Mouse (Mus musculus): ENCODE measurements around the gene D630045J12Rik. TPM values are rescaled to one million over a fixed set of nuclear protein-coding genes. Genes with fewer than 3 reads are reported as not detected.

The D630045J12Rik gene
- polyA plus RNA-seq, 2 experiments = 0.10 to 0.31 TPM

GRCm38 (mm10) chr6:38162825-38163504 is 90.8 kb downstream of the D630045J12Rik start:
- DNase-seq (ENCODE audit: low read depth in 3 of 3, low spot score in 3 of 3) = no peak
- Histone ChIP-seq H3K9me3 (ENCODE audit: control insufficient read depth, low read length) (no peaks in the 10 kb centered on the region), H3K4me2 (ENCODE audit: low read depth) (no peak overlapping the region), H3K27me3 (ENCODE audit: control insufficient read depth, insufficient read depth, low read length) (no peaks in the 10 kb centered on the region), H3K36me3 (replicated peaks; ENCODE audit: control insufficient read depth, insufficient read depth, low read depth) (no peaks in the 10 kb centered on the region), H3K9ac (replicated peaks) (no peak overlapping the region), H3K27ac (no peak overlapping the region), H3K4me3 (ENCODE audit: insufficient read depth in 1 of 2, low read depth in 2 of 2, low read length in 2 of 2) (no peak overlapping the region), H3K4me1 (replicated peaks; ENCODE audit: control insufficient read depth in 2 of 2, insufficient read depth in 2 of 2, low read length in 1 of 2) (no peaks in the 10 kb centered on the region)
- no peak for ATAC-seq (ENCODE audit: insufficient read depth)
- 69% methylated on average over 14 of the region's 14 CpGs for WGBS (ENCODE audit: insufficient replicate concordance)
- TF ChIP-seq EP300 (IDR thresholded peaks at IDR 0.05; ENCODE audit: low read depth) (no peak), CTCF (IDR thresholded peaks at IDR 0.05; ENCODE audit: low read depth) (no peak)

GRCm38 (mm10) chr6:38160556-38160955 is 93.3 kb downstream of the D630045J12Rik start:
- ATAC-seq (ENCODE audit: insufficient read depth) = no peak
- DNase-seq (ENCODE audit: low read depth in 3 of 3, low spot score in 3 of 3) = no peak
- Histone ChIP-seq H3K4me2 (ENCODE audit: low read depth) (no peak overlapping the region), H3K9me3 (ENCODE audit: control insufficient read depth, low read length) (no peaks in the 10 kb centered on the region), H3K36me3 (replicated peaks; ENCODE audit: control insufficient read depth, insufficient read depth, low read depth) (no peaks in the 10 kb centered on the region), H3K9ac (replicated peaks) (no peak overlapping the region), H3K27ac (no peak overlapping the region), H3K27me3 (ENCODE audit: control insufficient read depth, insufficient read depth, low read length) (no peaks in the 10 kb centered on the region), H3K4me1 (replicated peaks; ENCODE audit: control insufficient read depth in 2 of 2, insufficient read depth in 2 of 2, low read length in 1 of 2) (no peaks in the 10 kb centered on the region), H3K4me3 (ENCODE audit: insufficient read depth in 1 of 2, low read depth in 2 of 2, low read length in 2 of 2) (no peak overlapping the region)
- 35% methylated on average over 2 of the region's 2 CpGs for WGBS (ENCODE audit: insufficient replicate concordance)
- TF ChIP-seq EP300 (IDR thresholded peaks at IDR 0.05; ENCODE audit: low read depth) (no peak), CTCF (IDR thresholded peaks at IDR 0.05; ENCODE audit: low read depth) (no peak)

- Histone ChIP-seq H3K27ac (no peak overlapping the region), H3K9ac (replicated peaks) (no peak overlapping the region), H3K9me3 (ENCODE audit: control insufficient read depth, low read length) (no peaks in the 10 kb centered on the region), H3K4me2 (ENCODE audit: low read depth) (no peak overlapping the region), H3K27me3 (ENCODE audit: control insufficient read depth, insufficient read depth, low read length) (no peaks in the 10 kb centered on the region), H3K4me1 (replicated peaks; ENCODE audit: control insufficient read depth in 2 of 2, insufficient read depth in 2 of 2, low read length in 1 of 2) (no peaks in the 10 kb centered on the region), H3K36me3 (replicated peaks; ENCODE audit: control insufficient read depth, insufficient read depth, low read depth) (no peaks in the 10 kb centered on the region), H3K4me3 (ENCODE audit: insufficient read depth in 1 of 2, low read depth in 2 of 2, low read length in 2 of 2) (no peak overlapping the region)
- no peak for ATAC-seq (ENCODE audit: insufficient read depth)
- TF ChIP-seq EP300 (IDR thresholded peaks at IDR 0.05; ENCODE audit: low read depth) = no peak
- peak; percentile 79 for TF ChIP-seq CTCF (IDR thresholded peaks at IDR 0.05; ENCODE audit: low read depth)
- peak; percentile 29 to 51 (median 39) for DNase-seq (ENCODE audit: low read depth in 3 of 3, low spot score in 3 of 3)
- WGBS (ENCODE audit: insufficient replicate concordance) = 12% methylated on average over 3 of the region's 3 CpGs
Measured at GRCm38 (mm10) chr6:38160102-38160501, 93.7 kb downstream of the D630045J12Rik start.

GRCm38 (mm10) chr6:38159576-38159975 is 94.2 kb downstream of the D630045J12Rik start:
- no peak for DNase-seq (ENCODE audit: low read depth in 3 of 3, low spot score in 3 of 3)
- H3K27me3 ChIP-seq (ENCODE audit: control insufficient read depth, insufficient read depth, low read length) = no peaks in the 10 kb centered on the region
- no peak overlapping the region for H3K4me3 ChIP-seq (ENCODE audit: insufficient read depth in 1 of 2, low read depth in 2 of 2, low read length in 2 of 2)
- no peak for ATAC-seq (ENCODE audit: insufficient read depth)
- no peak overlapping the region for H3K9ac ChIP-seq (replicated peaks)
- H3K4me2 ChIP-seq (ENCODE audit: low read depth) = no peak overlapping the region
- no peaks in the 10 kb centered on the region for H3K9me3 ChIP-seq (ENCODE audit: control insufficient read depth, low read length)
- WGBS (ENCODE audit: insufficient replicate concordance) = 68% methylated on average over 4 of the region's 4 CpGs
- TF ChIP-seq CTCF (IDR thresholded peaks at IDR 0.05; ENCODE audit: low read depth) = no peak
- no peaks in the 10 kb centered on the region for H3K36me3 ChIP-seq (replicated peaks; ENCODE audit: control insufficient read depth, insufficient read depth, low read depth)
- no peaks in the 10 kb centered on the region for H3K4me1 ChIP-seq (replicated peaks; ENCODE audit: control insufficient read depth in 2 of 2, insufficient read depth in 2 of 2, low read length in 1 of 2)
- H3K27ac ChIP-seq = no peak overlapping the region

- Histone ChIP-seq H3K4me1 (replicated peaks; ENCODE audit: control insufficient read depth in 2 of 2, insufficient read depth in 2 of 2, low read length in 1 of 2) (no peaks in the 10 kb centered on the region), H3K9me3 (ENCODE audit: control insufficient read depth, low read length) (no peaks in the 10 kb centered on the region), H3K4me2 (ENCODE audit: low read depth) (no peak overlapping the region), H3K36me3 (replicated peaks; ENCODE audit: control insufficient read depth, insufficient read depth, low read depth) (no peaks in the 10 kb centered on the region), H3K27ac (no peak overlapping the region), H3K9ac (replicated peaks) (no peak overlapping the region), H3K27me3 (ENCODE audit: control insufficient read depth, insufficient read depth, low read length) (no peaks in the 10 kb centered on the region), H3K4me3 (ENCODE audit: insufficient read depth in 1 of 2, low read depth in 2 of 2, low read length in 2 of 2) (no peak overlapping the region)
- no peak for DNase-seq (ENCODE audit: low read depth in 3 of 3, low spot score in 3 of 3)
- 73% methylated on average over 16 of the region's 16 CpGs for WGBS (ENCODE audit: insufficient replicate concordance)
- ATAC-seq (ENCODE audit: insufficient read depth) = no peak
- TF ChIP-seq EP300 (IDR thresholded peaks at IDR 0.05; ENCODE audit: low read depth) = no peak
- TF ChIP-seq CTCF (IDR thresholded peaks at IDR 0.05; ENCODE audit: low read depth) = no peak
Measured at GRCm38 (mm10) chr6:38157925-38158324, 95.9 kb downstream of the D630045J12Rik start.
